Mouse (Mus musculus): ENCODE results near the gene Dmkn.
"Not testable (repeated sequence)": the region's sequence is repeated elsewhere in the genome, so short reads cannot be mapped to it uniquely, and the experiment has no call there.

Dmkn gene

GRCm38 (mm10) chr7:30820854-30821445 lies 57.4 kb downstream of the Dmkn start:
- no peak for DNase-seq

GRCm38 (mm10) chr7:30821532-30821931 lies 58.0 kb downstream of the Dmkn start:
- no peak for DNase-seq

- no peak for DNase-seq
These were observed 60.1 kb downstream of the Dmkn start, which contains the start of gene Ffar2 for GRCm38 (mm10) chr7:30823675-30824074. TSS of gene Ffar2 (minus strand) at chr7:30823775.

- no peak for DNase-seq
These were observed 60.8 kb downstream of the Dmkn start for GRCm38 (mm10) chr7:30824306-30824705.

GRCm38 (mm10) chr7:30826660-30827059 lies 63.1 kb downstream of the Dmkn start:
- no peak for DNase-seq

GRCm38 (mm10) chr7:30828871-30829270 lies 65.3 kb downstream of the Dmkn start:
- DNase-seq = not testable (repeated sequence)

- no peak for DNase-seq
These were observed 65.9 kb downstream of the Dmkn start for GRCm38 (mm10) chr7:30829428-30829827.
